Mouse (Mus musculus): ENCODE measurements around the gene Col6a3.

The Col6a3 gene

DNA sequence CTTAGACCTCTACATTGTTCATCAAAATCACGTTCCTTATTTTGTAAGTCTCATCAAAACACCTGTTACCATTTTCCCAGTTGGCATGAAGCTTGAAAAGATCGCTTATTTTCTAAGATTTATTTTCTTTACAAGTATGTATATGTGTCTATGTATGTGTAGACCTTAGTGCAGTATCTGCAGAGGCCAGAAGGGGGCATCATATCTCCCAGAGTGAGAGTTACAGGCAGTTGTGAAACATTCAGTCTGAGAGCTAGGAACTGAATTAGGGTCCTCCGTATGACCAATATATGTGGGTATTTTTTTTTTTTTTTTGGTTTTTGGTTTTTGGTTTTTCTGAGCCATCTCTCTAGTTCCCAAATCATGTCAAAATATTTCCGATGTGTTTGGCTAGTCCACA lies 50.4 kb downstream of the Col6a3 start:
- no peak for DNase-seq

DNA sequence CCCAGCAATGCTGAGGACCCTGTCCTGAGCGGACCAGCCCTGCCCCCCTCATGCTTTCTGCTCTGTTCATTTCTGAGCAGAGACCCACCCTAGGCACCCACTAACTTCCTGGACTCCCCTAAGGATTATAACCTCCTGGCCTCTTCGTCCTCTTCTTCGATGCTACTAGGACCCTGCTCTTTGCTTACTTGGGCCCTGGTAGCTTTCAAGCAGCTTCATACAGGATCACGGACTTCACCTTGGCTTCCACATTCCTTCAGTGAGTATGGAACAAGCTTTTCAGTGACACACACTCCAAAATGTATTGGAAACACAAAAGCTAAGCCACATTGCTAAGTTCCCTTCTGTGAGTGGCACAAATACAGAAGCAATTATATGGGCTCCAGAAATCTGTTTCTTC lies 52.8 kb downstream of the Col6a3 start:
- DNase-seq = no peak

DNA sequence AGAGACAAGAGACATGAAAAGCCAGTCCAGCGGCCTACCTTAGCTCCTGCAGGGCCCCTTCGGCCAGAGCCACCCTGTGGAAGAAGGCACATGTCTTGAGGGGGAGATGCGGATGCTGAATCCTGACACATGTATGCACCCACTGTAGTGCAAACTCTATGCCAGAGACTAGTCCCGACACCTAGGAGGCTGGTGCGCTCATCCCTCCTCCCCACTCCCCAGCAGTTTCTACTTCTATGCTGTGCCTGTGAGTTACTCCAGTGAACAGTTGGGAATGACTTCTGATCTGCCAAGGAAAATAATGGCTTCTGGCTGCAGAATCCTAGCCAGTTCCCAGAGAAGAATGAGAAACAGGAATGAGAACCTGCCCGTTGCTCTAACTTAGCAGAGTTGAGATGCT lies 54.3 kb downstream of the Col6a3 start:
- DNase-seq = no peak

DNA sequence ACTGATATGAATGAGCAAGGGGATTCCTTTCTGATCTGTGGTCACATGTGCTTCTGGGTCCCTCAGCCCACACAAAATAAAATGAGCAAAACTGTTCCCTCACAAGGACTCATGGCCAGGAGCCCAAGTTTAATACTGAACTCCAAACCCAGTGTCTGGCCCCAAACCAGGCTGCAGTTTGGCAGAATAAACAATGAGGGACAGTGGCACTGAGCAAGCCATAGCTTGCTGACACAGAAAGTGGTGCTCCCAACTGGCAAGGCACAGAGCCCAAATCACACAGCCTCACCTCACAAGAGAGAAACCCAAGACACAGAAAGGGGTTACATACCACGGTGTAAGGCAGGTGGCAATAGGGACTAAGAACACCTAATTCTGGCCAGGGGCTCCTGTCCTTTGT lies 63.3 kb downstream of the Col6a3 start:
- DNase-seq = no peak

DNA sequence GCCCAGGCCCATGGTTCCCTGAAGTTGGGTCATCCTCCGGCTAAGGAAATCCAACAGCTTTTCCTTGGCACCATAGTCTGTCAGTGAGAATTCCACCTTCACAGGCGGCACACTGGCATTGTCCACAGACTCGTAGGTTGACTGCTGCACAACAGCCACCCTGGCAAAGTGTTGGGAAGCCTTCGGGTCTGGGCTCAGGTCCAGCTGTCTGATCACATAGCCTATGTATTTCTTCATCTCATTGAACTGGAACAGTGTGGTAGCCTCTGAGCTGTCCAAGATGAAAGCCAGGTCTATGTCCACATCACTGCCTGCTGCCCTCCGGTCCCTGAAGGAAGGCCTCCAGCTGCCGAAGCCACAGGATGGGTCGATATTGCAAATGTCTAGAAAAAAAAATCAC lies 64.7 kb downstream of the Col6a3 start:
- no peak for DNase-seq

DNA sequence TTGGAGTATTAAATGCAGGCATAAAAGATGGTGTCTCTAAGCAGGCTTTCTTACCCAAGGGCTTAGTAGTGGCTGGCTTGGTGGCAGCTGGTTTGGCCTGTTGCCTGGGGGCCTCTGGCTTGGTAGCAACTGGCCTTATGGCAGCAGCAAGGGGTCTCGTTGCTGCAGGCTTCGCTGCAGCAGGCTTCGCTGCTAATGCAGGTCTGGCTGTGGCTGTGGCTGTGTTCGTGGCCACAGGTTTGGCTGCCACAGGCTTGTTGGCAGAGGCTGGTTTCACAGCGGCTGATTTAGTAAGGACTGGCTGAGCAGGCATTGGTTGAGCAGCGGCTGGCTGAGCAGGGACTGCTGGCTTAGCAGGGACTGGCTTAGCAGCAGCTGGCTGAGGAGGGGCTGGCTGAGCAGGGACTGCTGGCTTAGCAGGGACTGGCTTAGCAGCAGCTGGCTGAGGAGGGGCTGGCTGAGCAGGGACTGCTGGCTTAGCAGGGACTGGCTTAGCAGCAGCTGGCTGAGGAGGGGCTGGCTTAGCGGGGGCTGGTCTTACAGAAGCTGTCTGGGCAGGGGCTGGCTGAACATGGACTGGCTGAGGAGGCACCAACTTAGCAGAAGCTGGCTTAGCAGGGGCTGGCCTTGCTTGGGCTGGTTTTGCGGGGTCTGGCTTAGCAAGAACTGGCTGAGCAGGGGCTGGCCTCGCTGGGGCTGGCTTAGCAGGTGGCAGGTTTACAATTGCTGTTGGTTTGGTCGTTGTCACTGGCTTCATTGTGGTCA lies 68.1 kb downstream of the Col6a3 start:
- DNase-seq = peak; percentile 69

DNA sequence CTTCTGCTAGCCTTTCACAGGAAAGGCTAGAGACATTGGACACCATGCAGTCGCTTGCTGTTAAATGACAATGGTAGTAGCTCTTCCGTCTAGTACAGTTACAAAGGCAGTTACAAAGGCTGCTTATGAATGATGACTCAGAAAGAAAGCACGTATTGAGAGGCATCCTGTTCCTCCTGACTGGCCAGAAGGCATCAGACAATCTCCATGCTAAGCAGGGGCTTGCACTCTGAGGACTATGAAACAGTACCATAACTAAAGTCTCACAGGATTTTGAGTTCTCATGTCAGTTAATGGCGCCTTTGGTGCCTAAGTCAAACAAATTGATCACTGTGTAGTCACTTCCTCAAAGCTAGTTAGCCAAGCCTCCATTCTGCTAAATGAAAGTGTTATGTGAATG lies 72.6 kb downstream of the Col6a3 start:
- no peak for DNase-seq

DNA sequence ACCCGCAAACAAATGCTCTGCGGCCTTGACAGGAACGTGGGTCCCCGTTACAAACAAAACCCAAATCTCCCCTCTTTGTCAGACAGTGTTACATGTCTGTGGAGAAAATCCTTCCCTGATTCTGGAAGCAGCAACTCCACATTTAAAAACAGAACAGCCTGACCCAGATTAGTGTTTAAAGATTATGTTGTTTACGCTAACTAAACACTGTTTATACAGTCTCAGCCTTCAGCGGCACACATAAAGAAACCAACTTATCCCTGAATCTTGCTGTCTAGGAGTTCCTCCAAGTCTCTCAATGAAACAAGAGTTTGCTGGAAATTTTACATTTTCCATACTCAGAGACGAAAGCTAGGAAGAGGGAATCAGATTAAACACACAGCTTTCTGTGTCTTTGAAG lies 73.7 kb downstream of the Col6a3 start:
- DNase-seq = no peak

DNA sequence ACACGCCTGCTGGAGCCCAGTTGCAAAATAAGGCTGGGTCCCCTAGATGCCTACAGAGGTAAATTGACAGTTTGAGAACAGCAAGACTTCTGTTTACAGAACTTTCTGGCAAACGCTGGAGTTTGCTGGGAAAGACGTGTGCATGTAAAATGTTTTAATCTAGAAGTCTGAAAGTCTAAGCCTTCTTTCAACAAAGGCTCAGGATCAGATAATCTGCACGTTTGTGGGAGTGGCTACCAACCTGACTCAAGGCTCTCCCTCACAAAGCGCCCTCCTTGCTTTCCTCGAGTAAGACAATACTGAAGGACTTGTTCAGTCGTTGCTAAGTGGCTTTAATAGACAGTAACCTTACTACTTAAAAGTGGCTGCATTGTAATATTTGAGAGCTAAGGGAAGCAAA lies 74.5 kb downstream of the Col6a3 start:
- no peak for DNase-seq

DNA sequence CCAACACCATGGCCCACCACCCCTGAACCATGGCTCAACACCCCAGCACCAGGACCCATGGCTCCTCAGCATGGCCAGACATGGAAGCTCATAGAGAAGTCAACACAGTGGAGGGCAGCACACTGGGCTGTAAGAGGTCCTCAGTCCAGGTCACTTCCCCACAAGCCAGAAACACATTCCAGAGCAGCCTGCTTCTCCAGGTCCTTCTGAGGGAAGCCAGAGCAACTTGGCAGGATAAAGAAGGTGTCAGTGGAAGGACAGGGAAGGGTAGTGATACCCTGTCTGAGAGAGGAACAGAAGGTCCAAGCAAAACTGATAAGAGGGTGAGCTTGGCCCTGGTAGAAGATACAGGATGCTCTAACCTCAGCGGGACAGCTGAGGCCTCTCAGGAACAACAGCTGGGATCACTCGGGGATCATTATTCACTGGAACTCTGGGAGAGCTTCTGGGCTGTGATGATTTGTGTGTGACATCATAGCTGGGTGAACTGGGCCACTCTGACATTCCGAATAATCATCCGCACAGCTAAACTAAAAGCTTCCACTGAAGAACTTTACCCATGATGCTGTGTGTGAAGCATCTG lies 85.6 kb downstream of the Col6a3 start:
- no peak for DNase-seq

DNA sequence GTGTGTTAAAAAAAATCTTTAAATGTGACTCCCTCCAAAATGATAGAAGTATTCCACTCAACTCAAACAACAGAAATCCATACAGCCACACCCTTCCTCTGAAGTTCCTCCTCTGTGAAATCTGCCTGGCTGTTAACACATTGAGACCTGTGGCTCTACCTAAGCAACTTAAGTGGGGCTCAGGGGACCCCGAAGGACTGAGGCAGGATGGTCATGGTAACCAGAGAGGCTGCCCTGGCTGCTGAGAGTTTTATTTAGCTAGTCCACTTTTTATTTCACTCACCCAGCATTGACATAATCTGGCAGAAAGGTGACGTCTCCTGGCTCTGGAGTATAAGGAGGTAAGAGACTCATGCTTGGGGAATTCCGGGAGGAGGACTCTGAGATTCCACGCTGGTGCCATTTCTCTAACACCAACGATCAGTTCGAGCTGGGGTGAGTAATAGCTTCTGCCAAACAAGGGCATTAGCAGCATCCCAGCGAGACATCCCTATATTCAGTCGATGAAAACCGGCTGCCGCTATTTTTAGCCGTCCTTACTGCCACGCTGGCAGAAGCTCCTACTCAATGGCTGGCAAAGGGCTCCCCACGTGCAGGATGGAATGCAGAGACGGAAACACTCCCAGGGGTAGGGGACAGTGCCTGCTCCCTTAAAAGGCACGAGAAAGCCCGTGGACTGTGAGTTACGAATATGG lies 89.8 kb downstream of the Col6a3 start:
- peak; percentile 29 for DNase-seq

DNA sequence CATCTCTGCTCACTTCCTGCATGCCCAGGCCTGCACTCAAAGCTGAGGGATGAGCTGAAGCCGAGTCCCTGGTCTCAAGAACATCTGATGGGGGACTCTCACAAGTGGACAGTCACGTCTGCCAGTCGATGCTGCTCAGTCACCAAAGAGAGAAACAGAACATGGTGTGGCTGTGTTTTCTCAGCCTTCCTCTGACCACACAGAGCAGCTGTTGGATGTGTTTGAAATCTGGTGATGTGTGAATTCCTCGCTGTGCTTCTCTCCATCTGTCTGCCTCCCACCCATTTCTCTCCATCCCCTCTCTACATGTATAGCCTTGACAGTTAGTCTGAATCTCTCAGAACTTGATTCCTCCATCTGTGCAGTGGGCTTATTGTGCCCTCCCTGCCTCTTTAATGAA lies 92.5 kb downstream of the Col6a3 start:
- DNase-seq = no peak

DNA sequence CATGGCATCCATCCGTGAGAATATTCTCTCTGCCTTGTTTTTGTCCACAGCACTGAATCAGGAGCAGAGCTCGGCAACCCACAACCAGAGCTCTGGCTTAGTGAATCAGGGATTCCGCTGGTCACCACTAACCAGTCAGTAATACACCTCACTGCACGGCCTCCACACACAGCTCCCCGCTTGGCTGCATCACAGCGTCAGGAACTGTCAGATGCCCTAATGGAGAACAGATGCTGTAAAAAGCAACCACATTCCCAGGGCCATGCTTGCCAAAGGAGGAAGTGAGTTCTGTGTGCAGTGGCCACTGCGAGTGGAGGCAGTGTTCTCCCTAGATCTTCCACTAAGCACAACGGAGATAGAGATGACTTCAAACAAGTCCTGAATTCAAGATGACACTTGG lies 93.6 kb downstream of the Col6a3 start:
- peak; percentile 14 for DNase-seq

DNA sequence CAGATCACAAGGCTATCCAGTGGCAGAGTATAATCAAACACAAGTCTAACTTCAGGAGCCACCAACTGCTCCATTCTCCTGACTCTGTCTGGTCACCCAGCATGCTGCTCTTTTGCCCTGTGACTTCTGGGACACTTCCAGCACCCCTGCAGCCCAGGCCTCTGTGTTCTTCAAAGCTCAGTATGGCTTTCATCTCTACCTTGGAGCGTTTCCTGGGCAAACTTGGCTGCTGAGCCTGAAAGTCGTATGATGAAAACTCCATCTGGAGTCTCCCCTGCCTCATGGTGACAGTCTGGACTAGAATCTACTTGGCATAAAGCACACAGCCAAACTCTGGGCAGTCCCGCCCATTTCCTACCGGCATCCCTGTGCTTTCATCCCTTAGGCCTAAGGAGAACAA lies 95.2 kb downstream of the Col6a3 start:
- no peak for DNase-seq

DNA sequence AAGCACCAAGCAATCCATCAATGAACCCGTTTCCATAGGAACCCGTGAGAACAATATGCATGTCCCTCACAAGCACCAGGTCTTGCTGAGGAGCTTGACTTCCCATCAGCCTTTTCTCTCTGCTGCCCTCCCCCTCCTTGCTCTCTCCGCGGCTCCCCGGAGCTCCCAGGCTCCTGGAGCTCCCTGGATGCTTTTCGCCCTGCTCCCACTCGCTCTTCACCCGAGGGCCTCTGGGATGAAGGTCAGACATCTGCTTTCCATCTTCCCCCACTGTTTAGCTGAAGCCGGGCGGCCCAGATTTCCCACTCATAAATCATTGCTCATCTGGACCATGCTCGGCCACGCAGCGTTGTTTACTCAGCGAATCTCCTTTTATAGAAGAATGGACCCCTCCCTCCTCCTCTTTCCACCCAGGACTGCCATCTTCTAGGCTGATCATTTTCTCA lies 99.8 kb downstream of the Col6a3 start:
- peak; percentile 89 for DNase-seq

DNA sequence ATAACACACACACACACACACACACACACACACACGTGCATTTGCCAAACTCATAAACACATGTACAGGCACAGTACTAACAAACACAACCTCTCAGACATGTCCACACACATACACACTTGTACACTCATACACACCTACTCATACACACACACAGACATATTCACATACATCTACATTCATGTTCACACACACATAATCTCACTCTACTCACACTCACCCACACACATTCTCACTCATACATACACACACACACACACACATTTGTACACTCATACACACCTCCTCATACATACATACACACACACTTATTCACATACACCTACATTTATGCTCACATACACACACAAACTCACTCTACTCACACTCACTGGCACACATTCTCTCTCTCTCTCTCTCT lies 100.3 kb downstream of the Col6a3 start:
- no peak for DNase-seq

DNA sequence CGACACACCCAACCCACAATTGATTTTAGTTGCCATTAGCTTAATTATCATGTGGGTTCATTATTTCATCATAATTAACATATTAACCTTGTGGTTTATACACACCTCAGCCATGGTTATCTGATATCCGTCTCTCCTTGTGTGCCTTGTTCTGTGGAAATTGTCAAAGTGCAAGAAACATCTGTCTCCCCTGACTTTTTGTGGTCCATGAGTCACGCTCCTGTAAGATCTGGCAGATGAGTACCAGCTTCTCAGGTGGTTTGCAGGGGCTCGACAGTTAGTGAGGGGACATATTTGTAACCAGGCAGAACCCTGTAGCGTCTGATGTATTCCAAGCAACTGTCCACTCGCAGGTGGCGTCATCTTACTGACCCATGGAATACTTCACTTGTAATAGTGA lies 101.1 kb downstream of the Col6a3 start:
- DNase-seq = no peak

DNA sequence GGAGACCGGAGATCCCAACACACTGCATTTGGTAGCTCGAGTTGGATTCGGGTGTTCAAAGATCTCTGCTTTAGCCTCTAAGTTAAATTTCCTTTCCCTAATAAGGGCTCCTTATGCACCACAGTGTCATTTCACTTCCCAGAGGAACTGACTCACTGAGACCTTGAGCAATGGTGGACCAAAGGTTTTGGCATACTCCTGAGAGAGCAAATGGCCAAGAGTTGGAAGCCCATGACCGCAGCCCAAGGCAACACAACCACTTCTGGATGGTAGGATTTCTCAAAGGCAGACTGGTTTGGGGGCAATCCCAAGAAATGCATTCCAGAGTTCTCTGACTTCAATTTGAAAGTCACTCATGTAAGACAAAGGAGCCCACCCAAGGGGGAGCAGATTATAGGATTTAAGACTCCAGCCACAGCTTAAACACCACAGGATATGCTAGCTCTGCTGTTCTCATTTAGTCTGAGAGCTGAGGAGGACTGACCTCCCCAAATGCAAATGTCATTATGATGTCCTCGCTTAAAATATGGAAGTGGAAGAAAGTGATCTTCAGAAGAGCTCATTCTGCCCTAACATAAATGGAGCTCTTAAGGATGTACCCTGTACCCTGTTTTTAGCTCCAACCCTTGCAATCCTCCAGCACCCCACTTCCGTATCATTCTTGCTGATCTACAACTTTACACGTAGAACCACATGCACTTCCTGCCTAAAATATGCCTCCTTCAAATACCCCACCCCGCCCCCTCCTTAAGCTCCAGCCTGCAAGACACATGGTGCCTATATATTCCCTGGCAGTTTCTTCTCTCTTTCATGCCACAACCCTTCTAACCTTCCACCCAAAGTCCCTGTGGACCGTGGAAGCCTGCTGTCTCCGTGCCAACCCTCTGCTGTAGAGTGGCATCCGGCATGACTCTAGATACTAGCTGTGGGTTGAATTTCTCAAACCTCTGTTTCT lies 103.3 kb downstream of the Col6a3 start:
- no peak for DNase-seq

DNA sequence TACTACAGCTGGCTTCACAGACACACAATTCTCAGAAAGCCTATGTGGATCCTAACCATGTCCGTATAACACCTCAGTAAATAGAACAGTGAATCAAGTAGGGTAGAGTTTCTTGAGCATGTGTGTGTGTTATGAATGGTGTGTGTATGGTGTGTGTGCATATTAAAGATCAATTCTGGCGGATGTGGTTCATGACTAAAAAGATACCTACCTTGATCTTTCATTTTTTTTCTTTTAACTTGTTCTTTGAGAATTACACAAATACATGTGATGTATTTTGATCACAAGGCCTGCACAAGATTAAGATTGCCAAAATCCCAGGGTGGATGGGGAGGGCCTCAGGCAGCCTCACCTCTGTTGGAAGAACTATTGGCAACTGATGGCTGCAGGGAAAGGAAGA lies 104.9 kb downstream of the Col6a3 start:
- DNase-seq = no peak

DNA sequence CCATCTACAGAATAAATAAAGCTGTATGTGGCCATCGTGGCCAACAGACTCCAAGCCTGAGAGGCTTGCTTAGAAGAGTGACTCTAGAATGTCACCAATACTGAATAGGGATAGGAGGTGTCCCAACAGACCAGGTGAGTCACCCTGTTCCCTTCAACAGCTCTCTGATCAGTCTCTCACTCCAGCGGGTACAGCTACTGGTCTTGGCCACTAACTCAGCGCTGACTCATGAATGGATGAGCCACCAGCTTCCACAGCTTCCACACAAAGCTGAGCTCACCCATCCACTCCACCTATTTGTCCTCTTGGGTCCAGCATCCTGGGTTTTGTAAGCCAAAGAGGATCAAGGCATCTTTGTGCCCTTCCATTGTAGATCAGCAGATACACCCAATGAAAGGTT lies 114.3 kb downstream of the Col6a3 start:
- DNase-seq = no peak

DNA sequence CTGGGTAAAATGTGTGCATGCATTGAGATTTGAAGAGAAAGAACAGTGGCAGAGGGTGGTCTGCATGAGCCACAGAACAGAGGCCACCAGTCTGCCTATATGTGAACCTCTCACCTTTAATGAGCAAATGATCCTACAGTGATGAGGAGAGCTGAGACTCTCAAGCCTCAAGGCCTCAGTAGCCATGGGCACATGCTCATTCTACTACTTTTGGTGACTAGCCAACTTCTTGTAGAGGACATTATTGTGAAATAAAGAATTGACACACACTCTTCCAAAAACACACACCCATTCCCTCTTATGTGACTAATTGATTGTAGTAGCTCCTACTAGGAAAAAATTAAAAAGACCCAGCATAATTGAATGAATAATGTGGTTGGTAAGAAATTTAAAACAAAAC lies 120.0 kb downstream of the Col6a3 start:
- no peak for DNase-seq

DNA sequence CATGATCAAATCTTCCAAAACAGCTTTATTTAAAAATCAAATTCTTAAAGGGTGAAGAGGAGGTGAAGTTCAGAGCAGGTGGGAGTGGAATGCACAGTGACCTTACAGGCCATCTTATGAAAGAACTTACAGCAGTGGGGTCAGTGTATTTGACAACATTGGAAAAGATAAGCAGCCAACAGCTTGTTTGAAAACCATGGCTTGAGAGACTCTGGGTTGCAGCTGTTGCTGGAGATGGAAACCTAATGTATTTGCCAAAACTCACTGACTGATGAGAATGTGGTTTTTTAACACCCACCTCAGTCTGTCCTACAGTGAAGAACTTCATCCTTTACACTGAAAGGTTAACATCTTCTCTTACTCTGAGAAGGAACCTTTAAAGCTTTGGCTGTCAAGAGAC lies 120.4 kb downstream of the Col6a3 start:
- DNase-seq = no peak

DNA sequence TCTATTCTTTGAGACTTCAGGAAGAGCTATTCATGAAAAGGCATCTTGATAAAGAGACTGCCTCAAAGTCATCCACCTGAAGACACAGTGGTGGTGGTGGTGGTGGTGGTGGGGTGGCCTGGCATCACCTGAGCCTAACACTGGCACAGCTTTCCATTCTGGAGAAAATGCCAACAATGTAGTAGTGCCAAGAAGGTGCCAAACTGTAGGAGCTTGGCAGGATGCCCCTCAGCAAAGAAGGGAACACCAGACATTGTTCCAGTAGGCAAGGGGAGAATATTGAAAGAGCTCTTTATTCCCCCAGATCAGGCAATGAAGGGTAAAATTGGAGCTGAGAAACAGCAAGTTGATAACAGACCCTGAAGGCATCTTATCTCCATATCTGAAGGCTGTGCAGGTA lies 121.8 kb downstream of the Col6a3 start:
- no peak for DNase-seq
